Mouse (Mus musculus) olfactory bulb, adult 2 months (tissue): ENCODE measurements around the gene Cln5. TPM values are rescaled to one million over a fixed set of nuclear protein-coding genes. Genes with fewer than 3 reads are reported as not detected.
A peak's percentile ranks its signal among the peaks of the same experiment; 100 is the strongest.

Experiments
- H3K27ac ChIP-seq: fragments of 200-500 bp; 2 replicates; pipeline ENCODE4 v1.5.1; 2012; ENCODE audit warnings: low read depth, low read length; ENCODE audit not compliant: insufficient read depth
- H3K4me1 ChIP-seq: fragments of 200-500 bp; 2 replicates; pipeline ENCODE4 v1.6.1; 2012; ENCODE audit warnings: low read length; ENCODE audit not compliant: control insufficient read depth, insufficient read depth
- H3K4me3 ChIP-seq: fragments of 200-500 bp; 2 replicates; pipeline ENCODE4 v1.5.1; 2012; ENCODE audit warnings: mild to moderate bottlenecking, low read depth, low read length, moderate library complexity; ENCODE audit not compliant: insufficient read depth
- CTCF ChIP-seq: fragments of 200-500 bp; IDR thresholded peaks from 2 replicates; pipeline ENCODE4 v1.5.1; 2012; ENCODE audit warnings: low read depth, mild to moderate bottlenecking, low read length, moderate library complexity; ENCODE audit not compliant: insufficient read depth
- POLR2A ChIP-seq: fragments of 200-500 bp; IDR thresholded peaks from 2 replicates; pipeline ENCODE4 v1.6.1; 2012; ENCODE audit warnings: mild to moderate bottlenecking, low read depth, low read length, moderate library complexity; ENCODE audit not compliant: insufficient read depth
- WGBS: fragments of 180-500 bp; shearing (Covaris S2); methylation state at CpG from one replicate; pipeline ENCODE4 v1.1.7; 2018; 5-methylcytosine and 5-hydroxymethylcytosine counted together
- polyA plus RNA-seq: library from polyadenylated mRNA; stranded (reverse); fragments of >200 nt; gene quantifications from 2 replicates; pipeline ENCODE4 v1.2.4, GENCODE M21; 2012; ENCODE audit warnings: low replicate concordance; ENCODE audit not compliant: missing spikeins, insufficient read depth, insufficient read length

Gene Cln5
- polyA plus RNA-seq: not detected in 2 replicates

GRCm38 (mm10) chr14:103069864-103070611 is at the start of gene Cln5:
Cln5 (plus strand) TSS chr14:103070216.
- under 1% methylated on average over 64 of the region's 65 CpGs for WGBS
- Histone ChIP-seq H3K4me3 (peak within 1 kb of the TSS; percentile 84), H3K27ac (peak within 1 kb of the TSS; percentile 57), H3K4me1 (peaks cover 4% of the 10 kb centered on the region)
- TF ChIP-seq POLR2A: peak; percentile 77
- TF ChIP-seq CTCF: no peak

- no peak overlapping the region for H3K4me3 ChIP-seq
- 71% methylated on average over 2 of the region's 2 CpGs for WGBS
- no peak overlapping the region for H3K27ac ChIP-seq
- H3K4me1 ChIP-seq: no peaks in the 10 kb centered on the region
- no peak for TF ChIP-seq POLR2A
- no peak for TF ChIP-seq CTCF
Observed at GRCm38 (mm10) chr14:103029203-103029602, 40.8 kb upstream of the Cln5 start.

GRCm38 (mm10) chr14:103033271-103033823 is 36.7 kb upstream of the Cln5 start:
- WGBS: 73% methylated on average over 10 of the region's 10 CpGs
- Histone ChIP-seq H3K4me1 (no peaks in the 10 kb centered on the region), H3K4me3 (no peak overlapping the region), H3K27ac (no peak overlapping the region)
- TF ChIP-seq CTCF: no peak
- no peak for TF ChIP-seq POLR2A

- H3K4me1 ChIP-seq: no peaks in the 10 kb centered on the region
- TF ChIP-seq POLR2A (no peak), CTCF (no peak)
- WGBS: 85% methylated on average over 9 of the region's 9 CpGs
- H3K27ac ChIP-seq: no peak overlapping the region
- no peak overlapping the region for H3K4me3 ChIP-seq
Observed at GRCm38 (mm10) chr14:103034076-103034475, 35.9 kb upstream of the Cln5 start.

- Histone ChIP-seq H3K4me3 (no peak overlapping the region), H3K4me1 (no peaks in the 10 kb centered on the region), H3K27ac (no peak overlapping the region)
- no peak for TF ChIP-seq POLR2A
- no peak for TF ChIP-seq CTCF
- 86% methylated on average over 3 of the region's 3 CpGs for WGBS
Observed at GRCm38 (mm10) chr14:103037016-103037415, 33.0 kb upstream of the Cln5 start.

- no peak for TF ChIP-seq CTCF
- H3K4me3 ChIP-seq: no peak within 1 kb of the TSS
- H3K4me1 ChIP-seq: no peaks in the 10 kb centered on the region
- 88% methylated on average over 2 of the region's 2 CpGs for WGBS
- no peak within 1 kb of the TSS for H3K27ac ChIP-seq
Observed at GRCm38 (mm10) chr14:103046677-103047076, 23.3 kb upstream of the Cln5 start, which contains the start of gene Acod1. Acod1 (plus strand) TSS chr14:103046977.

- H3K4me3 ChIP-seq: no peak overlapping the region
- H3K27ac ChIP-seq: no peak overlapping the region
- TF ChIP-seq POLR2A: no peak
- no peak for TF ChIP-seq CTCF
- H3K4me1 ChIP-seq: no peaks in the 10 kb centered on the region
- WGBS: 91% methylated on average over 11 of the region's 11 CpGs
Observed at GRCm38 (mm10) chr14:103048292-103049086, 21.5 kb upstream of the Cln5 start.

GRCm38 (mm10) chr14:103051159-103051769 is 18.8 kb upstream of the Cln5 start:
- no peak overlapping the region for H3K4me3 ChIP-seq
- WGBS: 40% methylated on average over 8 of the region's 8 CpGs
- H3K27ac ChIP-seq: no peak overlapping the region
- TF ChIP-seq POLR2A (no peak), CTCF (peak; percentile 66)
- no peaks in the 10 kb centered on the region for H3K4me1 ChIP-seq

GRCm38 (mm10) chr14:103054731-103055130 is 15.3 kb upstream of the Cln5 start:
- H3K27ac ChIP-seq: no peak overlapping the region
- WGBS: 86% methylated on average over 13 of the region's 13 CpGs
- no peak overlapping the region for H3K4me3 ChIP-seq
- no peaks in the 10 kb centered on the region for H3K4me1 ChIP-seq
- TF ChIP-seq CTCF (no peak), POLR2A (no peak)
